9 mouse cellular contexts compared by ENCODE assay signal in the genomic region with DNA sequence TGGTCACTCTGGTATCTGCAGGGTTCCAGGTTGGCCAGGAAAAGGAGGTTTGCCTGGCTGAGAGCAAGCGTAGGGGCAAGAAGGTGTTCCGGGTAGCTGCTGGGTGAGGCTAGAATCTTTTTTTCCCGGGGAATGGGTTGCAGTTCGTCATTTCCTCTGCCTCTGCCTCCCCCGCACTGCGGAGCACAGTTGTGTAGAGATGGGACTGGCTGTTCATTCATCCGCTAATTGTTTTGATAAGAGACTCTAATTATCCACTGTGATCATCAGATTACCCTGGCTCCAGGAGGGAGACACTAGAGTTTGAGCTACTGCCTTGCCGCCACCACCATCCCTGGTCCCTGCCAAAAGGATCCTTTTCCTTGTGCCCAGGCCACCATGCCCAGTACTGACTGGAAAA.
A peak's percentile ranks its signal among the peaks of the same experiment; 100 is the strongest.
DNase-seq lines count a peak whose midpoint lies in the region; ATAC-seq and TF ChIP-seq lines count a peak whose summit lies in the region.
"Had no signal": no experiment of that assay in that cellular context is flagged by ENCODE, and none has a peak within 500 bp of the region (broad histone marks: within the 10 kb centered on the region; RNA-seq: fewer than 3 reads in every experiment).

No protein-coding gene starts in this region.

- peaks cover 98% of the 10 kb centered on the region for H3K4me1 ChIP-seq in forebrain, embryonic 13.5 days
- H3K4me1 ChIP-seq in hindbrain, embryonic 11.5 days (replicated peaks; ENCODE audit: control insufficient read depth, insufficient read depth, low read length): peaks cover 54% of the 10 kb centered on the region
- H3K4me1 ChIP-seq in neural tube, embryonic 13.5 days (replicated peaks): peaks cover 100% of the 10 kb centered on the region

- peaks cover 3% of the 10 kb centered on the region; the same call in 1 of the 2 replicates for H3K36me3 ChIP-seq in forebrain, embryonic 13.5 days (ENCODE audit: poor library complexity, severe bottlenecking)
- no peaks in the 10 kb centered on the region for H3K36me3 ChIP-seq in hindbrain, embryonic 11.5 days (ENCODE audit: control insufficient read depth, insufficient read depth, low read length)
- H3K36me3 ChIP-seq in neural tube, embryonic 13.5 days: no peaks in the 10 kb centered on the region

- no peaks in the 10 kb centered on the region for H3K9me3 ChIP-seq in forebrain, embryonic 13.5 days (replicated peaks)
- H3K9me3 ChIP-seq in hindbrain, embryonic 11.5 days (ENCODE audit: control insufficient read depth, low read length): no peaks in the 10 kb centered on the region
- H3K9me3 ChIP-seq in neural tube, embryonic 13.5 days: no peaks in the 10 kb centered on the region

- 0 out of 2 replicates have a peak overlapping the region, but pooled peaks have one; percentile 17 for H3K4me2 ChIP-seq in forebrain, embryonic 13.5 days
- no peak overlapping the region for H3K4me2 ChIP-seq in hindbrain, embryonic 11.5 days (replicated peaks; ENCODE audit: low read depth, low read length)
- peak overlapping the region; percentile 30; the same call in 1 of the 2 replicates for H3K4me2 ChIP-seq in neural tube, embryonic 13.5 days

- H3K27me3 ChIP-seq in forebrain, embryonic 13.5 days: no peaks in the 10 kb centered on the region
- H3K27me3 ChIP-seq in hindbrain, embryonic 11.5 days (ENCODE audit: control insufficient read depth, insufficient read depth, low read length): no peaks in the 10 kb centered on the region
- H3K27me3 ChIP-seq in neural tube, embryonic 13.5 days: no peaks in the 10 kb centered on the region

- 31% methylated on average over 8 of the region's 8 CpGs for WGBS in forebrain, embryonic 13.5 days
- WGBS in hindbrain, embryonic 11.5 days: 43% methylated on average over 8 of the region's 8 CpGs
- WGBS in neural tube, embryonic 13.5 days: 19% methylated on average over 8 of the region's 8 CpGs

- intact Hi-C loops in left cerebral cortex, adult 2 months (cut with DNase I): no loop called here
- intact Hi-C loops in left cerebral cortex, postnatal 4 days (cut with DNase I): no loop called here
- intact Hi-C loops in gastrocnemius, postnatal 36 days (cut with DNase I): no loop called here

- no peak for ATAC-seq in forebrain, embryonic 13.5 days
- no peak for ATAC-seq in hindbrain, embryonic 11.5 days (ENCODE audit: low FRiP score)
- ATAC-seq in neural tube, embryonic 13.5 days (ENCODE audit: low read depth): no peak
- ATAC-seq in activated CD4-positive, CD25-positive, alpha-beta regulatory T cell, adult 4 months: no peak

- peak overlapping the region; percentile 50; the same call in 1 of the 2 replicates for H3K27ac ChIP-seq in left cerebral cortex, adult 2 months
- H3K27ac ChIP-seq in forebrain, embryonic 13.5 days: peak overlapping the region; percentile 75
- H3K27ac ChIP-seq in hindbrain, embryonic 11.5 days (ENCODE audit: low read depth, low read length): peak overlapping the region; percentile 82
- H3K27ac ChIP-seq in neural tube, embryonic 13.5 days (replicated peaks): peak overlapping the region; percentile 83

- no peak for TF ChIP-seq CTCF in left cerebral cortex, adult 2 months (IDR thresholded peaks at IDR 0.05)

- H3K4me3 ChIP-seq in left cerebral cortex, adult 2 months: no peak overlapping the region
- no peak overlapping the region for H3K4me3 ChIP-seq in forebrain, embryonic 13.5 days
- H3K4me3 ChIP-seq in hindbrain, embryonic 11.5 days (ENCODE audit: low read depth, low read length): no peak overlapping the region
- no peak overlapping the region for H3K4me3 ChIP-seq in neural tube, embryonic 13.5 days

- peak in 1 of 2 experiments; percentile 32 for DNase-seq in left cerebral cortex, adult 2 months (ENCODE audit: extremely low spot score in 1 of 2, low spot score in 2 of 2)
- no peak for DNase-seq in left cerebral cortex, postnatal 4 days
- DNase-seq in hindbrain, embryonic 11.5 days (ENCODE audit: low spot score): no peak
- no peak for DNase-seq in frontal cortex, postnatal 14 days (ENCODE audit: low spot score in 2 of 2)
- no peak for DNase-seq in gastrocnemius, postnatal 36 days
- DNase-seq: cerebellum, adult 18-20 months had no signal

- peak overlapping the region; percentile 23; the same call in 1 of the 2 replicates for H3K9ac ChIP-seq in forebrain, embryonic 13.5 days
- peak overlapping the region; percentile 37; the same call in 1 of the 2 replicates for H3K9ac ChIP-seq in hindbrain, embryonic 11.5 days (ENCODE audit: low read depth, low read length)
- peak overlapping the region; percentile 50 for H3K9ac ChIP-seq in neural tube, embryonic 13.5 days
